Mouse (Mus musculus): Measurements from ENCODE around the gene Hjurp.

GRCm38 (mm10) chr1:88259643-88260024 is 17.8 kb downstream of the Hjurp start:
- no peak for TF ChIP-seq POLR2A (IDR thresholded peaks at IDR 0.05; ENCODE audit: control insufficient read depth, low read depth, low read length)
- TF ChIP-seq CTCF (IDR thresholded peaks at IDR 0.05; ENCODE audit: control insufficient read depth, insufficient read depth, insufficient replicate concordance, low read depth, low read length) = no peak
